Mouse (Mus musculus): ENCODE data around the gene Dimt1. TPM values are rescaled to one million over a fixed set of nuclear protein-coding genes. Genes with fewer than 3 reads are reported as not detected.
A peak's percentile ranks its signal among the peaks of the same experiment; 100 is the strongest.

The Dimt1 gene
- total and polyA plus RNA-seq, 3 experiments: 35.2 to 49.1 TPM; not detected in 1

DNA sequence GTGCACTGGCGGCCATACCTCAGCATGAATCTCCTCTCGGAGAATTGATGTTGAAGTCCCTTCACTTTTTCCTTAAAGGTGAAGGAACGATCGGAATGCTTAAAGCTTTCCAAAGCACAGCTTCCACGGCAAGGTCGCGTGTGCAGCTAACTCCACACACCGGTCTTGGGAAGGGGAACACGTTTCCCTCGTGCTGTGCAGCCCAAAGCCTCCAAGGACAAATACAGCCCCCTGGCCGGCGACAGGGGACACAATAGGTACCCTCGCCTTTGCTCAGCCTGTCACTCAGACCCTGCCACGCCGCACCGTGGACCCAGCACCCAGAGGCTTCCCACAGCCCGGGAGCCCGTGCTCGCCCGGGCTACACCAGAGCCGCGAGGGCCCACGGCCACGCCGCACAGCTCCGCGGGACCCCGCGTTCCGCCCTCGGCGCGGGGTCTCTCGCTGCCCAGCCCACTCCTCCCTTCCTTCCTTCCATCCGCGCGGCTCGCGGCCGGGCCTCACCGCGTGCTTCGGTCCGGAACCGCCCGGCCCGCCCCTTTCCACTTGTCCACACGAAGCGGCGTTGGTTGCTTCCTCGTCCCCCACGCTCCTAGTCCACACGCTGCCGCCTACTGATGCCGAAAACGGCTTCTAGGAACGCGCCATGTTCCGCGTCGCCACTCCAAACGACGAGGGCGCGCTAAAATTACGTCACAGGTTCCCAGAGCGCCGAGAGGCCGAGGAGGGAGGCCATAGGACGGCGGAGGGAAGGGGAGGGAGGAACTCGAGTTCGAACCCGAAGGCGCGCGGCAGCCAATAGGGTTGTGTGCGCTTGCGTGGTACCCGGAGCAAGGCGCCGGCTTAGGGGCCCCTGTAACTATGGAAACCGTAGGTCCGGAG lies 10.4 kb upstream of the Dimt1 start, which contains the start of gene Ipo11 (continued):
- no peak for TF ChIP-seq UBTF (IDR thresholded peaks at IDR 0.05; ENCODE audit: borderline replicate concordance, insufficient read depth, low read depth, low read length)
- TF ChIP-seq BHLHE40 (IDR thresholded peaks at IDR 0.05; ENCODE audit: borderline replicate concordance, low read depth, low read length): no peak
- TF ChIP-seq USF2 (IDR thresholded peaks at IDR 0.05; ENCODE audit: borderline replicate concordance in 1 of 2, insufficient read depth in 1 of 2, low read depth in 1 of 2, low read length in 2 of 2): no peak

- Histone ChIP-seq H3K9me3 (replicated peaks; ENCODE audit: insufficient read depth, low read length) (no peaks in the 10 kb centered on the region), H3K4me3 (ENCODE audit: control insufficient read depth in 1 of 2, insufficient read depth in 1 of 2, low read depth in 2 of 2, low read length in 2 of 2) (peak overlapping the region; percentile 79), H3K79me2 (ENCODE audit: control insufficient read depth, insufficient read depth, low read length, poor library complexity) (peaks cover 32% of the 10 kb centered on the region), H3K27me3 (ENCODE audit: control insufficient read depth in 1 of 2, insufficient read depth in 2 of 2, low read length in 2 of 2) (no peaks in the 10 kb centered on the region), H3K27ac (ENCODE audit: control insufficient read depth, low read depth, low read length) (no peak overlapping the region), H3K4me1 (ENCODE audit: control insufficient read depth in 1 of 2, insufficient read depth in 2 of 2, low read length in 2 of 2) (no peaks in the 10 kb centered on the region; a peak in 1 of 4 replicates), H3K9ac (ENCODE audit: control insufficient read depth, low read depth, low read length, poor library complexity, severe bottlenecking) (peak overlapping the region; percentile 43), H3K36me3 (ENCODE audit: control insufficient read depth in 1 of 2, insufficient read depth in 2 of 2, low read length in 2 of 2) (peaks cover 0 to 3% of the 10 kb centered on the region in 2 experiments; a peak in 2 of 4 replicates)
- TF ChIP-seq JUND (IDR thresholded peaks at IDR 0.05; ENCODE audit: low read depth, low read length): no peak
- 0 out of 2 replicates have a peak, but pooled peaks have one; percentile 45 for TF ChIP-seq ZNF384 (IDR thresholded peaks at IDR 0.05; ENCODE audit: low read depth, low read length)
- TF ChIP-seq USF1 (IDR thresholded peaks at IDR 0.05; ENCODE audit: low read depth, low read length): no peak
- no peak for TF ChIP-seq NELFE (IDR thresholded peaks at IDR 0.05; ENCODE audit: low read depth, low read length)
- TF ChIP-seq CHD1 (IDR thresholded peaks at IDR 0.05; ENCODE audit: low read depth, low read length): 0 out of 2 replicates have a peak, but pooled peaks have one; percentile 67
- TF ChIP-seq UBTF (IDR thresholded peaks at IDR 0.05; ENCODE audit: borderline replicate concordance, insufficient read depth, low read depth, low read length): no peak
- TF ChIP-seq SIN3A (IDR thresholded peaks at IDR 0.05; ENCODE audit: low read length): no peak
- DNase-seq (ENCODE audit: low read depth, low spot score): no peak
Measured at GRCm38 (mm10) chr13:106937138-106937472, 9.8 kb upstream of the Dimt1 start.

GRCm38 (mm10) chr13:106941211-106941976 lies 5.5 kb upstream of the Dimt1 start:
- no peaks in the 10 kb centered on the region for H3K27me3 ChIP-seq (ENCODE audit: control insufficient read depth in 1 of 2, insufficient read depth in 2 of 2, low read length in 2 of 2)
- H3K36me3 ChIP-seq (ENCODE audit: control insufficient read depth in 1 of 2, insufficient read depth in 2 of 2, low read length in 2 of 2): peaks cover 0 to 2% of the 10 kb centered on the region in 2 experiments; a peak in 1 of 4 replicates
- H3K9ac ChIP-seq (ENCODE audit: control insufficient read depth, low read depth, low read length, poor library complexity, severe bottlenecking): 0 out of 2 replicates have a peak overlapping the region, but pooled peaks have one; percentile 22
- H3K79me2 ChIP-seq (ENCODE audit: control insufficient read depth, insufficient read depth, low read length, poor library complexity): peaks cover 3% of the 10 kb centered on the region
- H3K27ac ChIP-seq (ENCODE audit: control insufficient read depth, low read depth, low read length): no peak overlapping the region
- peak overlapping the region in 1 of 2 experiments; percentile 35; a peak in 2 of 4 replicates for H3K4me3 ChIP-seq (ENCODE audit: control insufficient read depth in 1 of 2, insufficient read depth in 1 of 2, low read depth in 2 of 2, low read length in 2 of 2)
- DNase-seq (ENCODE audit: low read depth, low spot score): peak; percentile 74
- H3K4me1 ChIP-seq (ENCODE audit: control insufficient read depth in 1 of 2, insufficient read depth in 2 of 2, low read length in 2 of 2): no peaks in the 10 kb centered on the region
- H3K9me3 ChIP-seq (replicated peaks; ENCODE audit: insufficient read depth, low read length): no peaks in the 10 kb centered on the region
- TF ChIP-seq MAX (IDR thresholded peaks at IDR 0.05; ENCODE audit: low read length) (no peak), E2F4 (IDR thresholded peaks at IDR 0.05; ENCODE audit: borderline replicate concordance, low read depth, low read length) (no peak), USF2 (IDR thresholded peaks at IDR 0.05; ENCODE audit: borderline replicate concordance in 1 of 2, insufficient read depth in 1 of 2, low read depth in 1 of 2, low read length in 2 of 2) (no peak), ZMIZ1 (IDR thresholded peaks at IDR 0.05; ENCODE audit: low read depth, low read length) (no peak), MYB (IDR thresholded peaks at IDR 0.05; ENCODE audit: low read depth, low read length) (no peak), KAT2A (conservative IDR thresholded peaks at IDR 0.05; ENCODE audit: low read depth, low read length) (no peak), TAL1 (IDR thresholded peaks at IDR 0.05; ENCODE audit: low read length) (no peak), CHD1 (IDR thresholded peaks at IDR 0.05; ENCODE audit: low read depth, low read length) (no peak), ETS1 (IDR thresholded peaks at IDR 0.05; ENCODE audit: low read depth, low read length) (no peak), ZC3H11A (IDR thresholded peaks at IDR 0.05; ENCODE audit: low read depth, low read length) (peak; percentile 84), NELFE (IDR thresholded peaks at IDR 0.05; ENCODE audit: low read depth, low read length) (no peak), BHLHE40 (IDR thresholded peaks at IDR 0.05; ENCODE audit: borderline replicate concordance, low read depth, low read length) (no peak), CTCF (IDR thresholded peaks at IDR 0.05 in 2 of 3, conservative IDR thresholded peaks at IDR 0.05 in 1 of 3; ENCODE audit: control insufficient read depth in 1 of 3, insufficient read depth in 1 of 3, low read depth in 2 of 3, low read length in 3 of 3, poor library complexity in 1 of 3, severe bottlenecking in 1 of 3) (peak; percentile 17 to 64 (median 35); a peak in 3 of 6 replicates), GABPA (IDR thresholded peaks at IDR 0.05; ENCODE audit: low read depth, low read length) (no peak), GATA1 (IDR thresholded peaks at IDR 0.05; ENCODE audit: low read depth, low read length) (no peak), SIN3A (IDR thresholded peaks at IDR 0.05; ENCODE audit: low read length) (peak; percentile 36; the same call in 1 of the 2 replicates), TBP (IDR thresholded peaks at IDR 0.05; ENCODE audit: low read depth, low read length) (peak; percentile 63), RAD21 (IDR thresholded peaks at IDR 0.05; ENCODE audit: low read depth, low read length) (peak; percentile 74), MYC (IDR thresholded peaks at IDR 0.05; ENCODE audit: low read depth, low read length) (no peak), SMC3 (IDR thresholded peaks at IDR 0.05; ENCODE audit: low read depth, low read length) (peak; percentile 71)
